Mouse (Mus musculus): ENCODE measurements around the gene Amt.
A peak's percentile ranks its signal among the peaks of the same experiment; 100 is the strongest.

DNA sequence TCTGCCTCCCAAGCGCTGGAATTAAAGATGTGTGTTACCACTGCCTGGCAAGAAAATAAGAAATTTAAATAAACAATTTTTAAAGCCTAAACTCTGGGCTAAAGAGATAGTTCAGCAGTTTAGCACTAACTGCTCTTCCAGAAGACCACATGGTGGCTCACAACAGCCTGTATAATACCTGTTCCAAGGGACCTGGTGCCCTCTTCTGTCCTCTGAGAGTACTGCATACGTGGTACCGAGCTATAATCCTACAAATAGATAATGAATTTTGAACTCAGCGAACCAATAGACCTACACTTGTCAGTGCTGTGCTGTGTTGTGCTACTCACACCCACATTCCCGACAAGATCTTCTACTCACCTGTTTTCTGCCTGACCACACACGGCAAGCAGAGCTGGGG lies 12.2 kb upstream of the Amt start:
- peak; percentile 65 for TF ChIP-seq CTCF (IDR thresholded peaks at IDR 0.05; ENCODE audit: insufficient read depth, low read length)
- no peak for TF ChIP-seq POLR2A (IDR thresholded peaks at IDR 0.05; ENCODE audit: borderline replicate concordance, extremely low read depth, low read depth, low read length)

Data from lung, adult 2 months (tissue).